Mouse (Mus musculus) forebrain, embryonic 15.5 days (tissue): Measurements from ENCODE around the gene Rhox4d. TPM values are rescaled to one million over a fixed set of nuclear protein-coding genes. Genes with fewer than 3 reads are reported as not detected.
"Not testable (repeated sequence)": the region's sequence is repeated elsewhere in the genome, so short reads cannot be mapped to it uniquely, and the experiment has no call there.

Experiments
- ATAC-seq: fragments of 200-750 bp; cut with Nextera tagmentation; replicated peaks from 2 replicates; pipeline ENCODE4 v1.8.0; 2017; ENCODE audit warnings: mild to moderate bottlenecking, moderate TSS enrichment, moderate library complexity
- H3K27ac ChIP-seq: fragments of 300-500 bp; sonication (generic); replicated peaks from 2 replicates; pipeline ENCODE4 v1.5.1; 2015; ENCODE audit warnings: mild to moderate bottlenecking, inconsistent platforms
- H3K27me3 ChIP-seq: fragments of 300-500 bp; sonication (generic); 2 replicates; pipeline ENCODE4 v1.6.1; 2015; ENCODE audit warnings: inconsistent platforms
- H3K36me3 ChIP-seq: fragments of 300-500 bp; sonication (generic); 2 replicates; pipeline ENCODE4 v1.6.1; 2015; ENCODE audit warnings: mild to moderate bottlenecking, inconsistent platforms
- H3K4me1 ChIP-seq: fragments of 300-500 bp; sonication (generic); 2 replicates; pipeline ENCODE4 v1.6.1; 2015; ENCODE audit warnings: inconsistent platforms
- H3K4me2 ChIP-seq: fragments of 300-500 bp; sonication (generic); replicated peaks from 2 replicates; pipeline ENCODE4 v1.6.1; 2015; ENCODE audit warnings: mild to moderate bottlenecking, inconsistent platforms
- H3K4me3 ChIP-seq: fragments of 300-500 bp; sonication (generic); 2 replicates; pipeline ENCODE4 v1.5.1; 2015; ENCODE audit warnings: mild to moderate bottlenecking, inconsistent platforms
- H3K9ac ChIP-seq: fragments of 300-500 bp; sonication (generic); replicated peaks from 2 replicates; pipeline ENCODE4 v1.6.1; 2015; ENCODE audit warnings: mild to moderate bottlenecking, inconsistent platforms
- H3K9me3 ChIP-seq: fragments of 300-500 bp; sonication (generic); 2 replicates; pipeline ENCODE4 v1.6.1; 2016; ENCODE audit warnings: inconsistent platforms
- WGBS: fragments of 180-500 bp; shearing (Covaris S2); methylation state at CpG from one replicate; pipeline ENCODE4 v1.1.7; 2015; ENCODE audit warnings: mixed read lengths; 5-methylcytosine and 5-hydroxymethylcytosine counted together
- polyA plus RNA-seq: library from polyadenylated mRNA; unstranded; fragments of >200 nt; fragmentation: Nextera tagmentation; extraction: Ambion mirVana; gene quantifications from 2 replicates; pipeline ENCODE4 v1.2.1, GENCODE M21; 2015

Gene Rhox4d
- polyA plus RNA-seq = not detected in 2 replicates

DNA sequence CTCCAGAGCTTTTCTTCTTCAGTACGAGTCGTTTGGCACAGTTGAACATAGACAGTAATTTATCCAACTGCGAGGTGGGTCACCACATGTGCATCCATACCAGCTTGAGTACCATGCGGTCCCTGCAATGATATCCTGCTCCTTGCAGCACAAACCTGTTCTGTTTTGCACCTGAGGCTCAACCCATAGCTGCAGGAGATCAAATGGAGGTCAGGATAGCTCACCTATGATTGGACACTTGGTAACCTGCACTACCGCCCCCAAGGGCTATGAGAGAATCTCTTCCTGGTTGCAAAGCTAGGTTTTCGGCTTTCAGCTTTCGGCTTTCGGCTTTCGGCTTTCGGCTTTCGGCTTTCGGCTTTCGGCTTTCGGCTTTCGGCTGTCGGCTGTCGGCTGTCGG lies at the start of gene Rhox4d:
TSS of gene Rhox4d (plus strand) at position 301 of the 400 bp plus-strand sequence.
- H3K4me3 ChIP-seq, H3K27ac ChIP-seq, H3K4me2 ChIP-seq, H3K36me3 ChIP-seq, H3K27me3 ChIP-seq, H3K9me3 ChIP-seq, H3K9ac ChIP-seq, H3K4me1 ChIP-seq, ATAC-seq: not testable (repeated sequence)
- WGBS = 93% methylated on average over 17 of the region's 18 CpGs

DNA sequence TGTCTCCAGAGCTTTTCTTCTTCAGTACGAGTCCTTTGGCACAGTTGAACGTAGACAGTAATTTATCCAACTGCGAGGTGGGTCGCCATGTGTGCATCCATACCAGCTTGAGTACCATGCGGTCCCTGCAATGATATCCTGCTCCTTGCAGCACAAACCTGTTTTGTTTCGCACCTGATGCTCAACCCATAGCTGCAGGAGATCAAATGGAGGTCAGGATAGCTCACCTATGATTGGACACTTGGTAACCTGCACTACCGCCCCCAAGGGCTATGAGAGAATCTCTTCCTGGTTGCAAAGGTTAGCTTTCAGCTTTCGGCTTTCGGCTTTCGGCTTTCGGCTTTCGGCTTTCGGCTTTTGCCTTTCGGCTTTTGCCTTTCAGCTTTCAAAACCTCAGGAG lies 34.1 kb upstream of the Rhox4d start, which contains the start of gene Rhox4c:
TSS of gene Rhox4c (plus strand) at position 301 of the 400 bp plus-strand sequence.
- not testable (repeated sequence) for ATAC-seq, H3K4me2 ChIP-seq, H3K4me3 ChIP-seq, H3K9ac ChIP-seq, H3K36me3 ChIP-seq, H3K4me1 ChIP-seq, H3K27ac ChIP-seq, H3K9me3 ChIP-seq, H3K27me3 ChIP-seq
- 94% methylated on average over 14 of the region's 14 CpGs for WGBS

GRCm38 (mm10) chrX:37530152-37530551 lies 16.0 kb downstream of the Rhox4d start, which contains the start of gene Rhox2e:
Gene Rhox2e (plus strand): TSS chrX:37530452.
- H3K4me2 ChIP-seq, ATAC-seq, H3K27me3 ChIP-seq, H3K9me3 ChIP-seq, H3K4me3 ChIP-seq, H3K4me1 ChIP-seq, H3K27ac ChIP-seq, H3K36me3 ChIP-seq, H3K9ac ChIP-seq: not testable (repeated sequence)
- WGBS = 95% methylated on average over 2 of the region's 8 CpGs

- H3K36me3 ChIP-seq, H3K27ac ChIP-seq, H3K4me1 ChIP-seq, ATAC-seq, H3K9ac ChIP-seq, H3K4me2 ChIP-seq, H3K27me3 ChIP-seq, H3K9me3 ChIP-seq, H3K4me3 ChIP-seq: not testable (repeated sequence)
- WGBS = no CpG with 5 or more reads among the region's 4 CpGs
Observed at GRCm38 (mm10) chrX:37541719-37542118, 27.6 kb downstream of the Rhox4d start, which contains the start of gene Rhox3e. Gene Rhox3e (plus strand): TSS chrX:37542019.

GRCm38 (mm10) chrX:37557112-37557511 lies 43.0 kb downstream of the Rhox4d start, which contains the start of gene Rhox4e:
Gene Rhox4e (plus strand): TSS chrX:37557412.
- not testable (repeated sequence) for H3K4me2 ChIP-seq, H3K27ac ChIP-seq, H3K36me3 ChIP-seq, H3K4me1 ChIP-seq, H3K4me3 ChIP-seq, ATAC-seq, H3K9me3 ChIP-seq, H3K9ac ChIP-seq, H3K27me3 ChIP-seq
- 99% methylated on average over 9 of the region's 18 CpGs for WGBS

Other genes starting within 250 kb of the Rhox4d start
- not detected in 2 replicates for gene Rhox4a, start 249.0 kb upstream of the Rhox4d start, polyA plus RNA-seq
- gene Rhox3a2, start 134.3 kb upstream of the Rhox4d start, polyA plus RNA-seq = not detected in 2 replicates
- not detected in 2 replicates for gene Rhox4a2, start 123.5 kb upstream of the Rhox4d start, polyA plus RNA-seq
- gene Rhox2b, start 102.3 kb upstream of the Rhox4d start, polyA plus RNA-seq = not detected in 2 replicates
- not detected in 2 replicates for gene Rhox4b, start 81.9 kb upstream of the Rhox4d start, polyA plus RNA-seq
- not detected in 2 replicates for gene Rhox2c, start 60.7 kb upstream of the Rhox4d start, polyA plus RNA-seq
- gene Rhox3c, start 55.8 kb upstream of the Rhox4d start, polyA plus RNA-seq = not detected in 2 replicates
- gene Rhox4c, start 34.0 kb upstream of the Rhox4d start, polyA plus RNA-seq = not detected in 2 replicates
- gene Rhox2d, start 20.9 kb upstream of the Rhox4d start, polyA plus RNA-seq = not detected in 2 replicates
- gene Rhox2e, start 16.1 kb downstream of the Rhox4d start, polyA plus RNA-seq = not detected in 2 replicates
- gene Rhox3e, start 27.7 kb downstream of the Rhox4d start, polyA plus RNA-seq = not detected in 2 replicates
- gene Rhox4e, start 43.1 kb downstream of the Rhox4d start, polyA plus RNA-seq = not detected in 2 replicates
- gene Rhox2f, start 57.0 kb downstream of the Rhox4d start, polyA plus RNA-seq = not detected in 2 replicates
- not detected in 2 replicates for gene Rhox3f, start 66.6 kb downstream of the Rhox4d start, polyA plus RNA-seq
- gene Rhox4f, start 93.3 kb downstream of the Rhox4d start, polyA plus RNA-seq = not detected in 2 replicates
- not detected in 2 replicates for gene Rhox3g, start 114.3 kb downstream of the Rhox4d start, polyA plus RNA-seq
- not detected in 2 replicates for gene Rhox2g, start 129.1 kb downstream of the Rhox4d start, polyA plus RNA-seq
- gene Rhox4g, start 137.0 kb downstream of the Rhox4d start, polyA plus RNA-seq = not detected in 2 replicates
- gene Rhox3h, start 154.4 kb downstream of the Rhox4d start, polyA plus RNA-seq = not detected in 2 replicates
- not detected in 2 replicates for gene Rhox2h, start 158.9 kb downstream of the Rhox4d start, polyA plus RNA-seq